Mouse (Mus musculus): Measurements from ENCODE around the gene Irx4. TPM values are rescaled to one million over a fixed set of nuclear protein-coding genes. Genes with fewer than 3 reads are reported as not detected.

Irx4 gene
- polyA plus RNA-seq, 1 experiment = 0.70 TPM

- 22% methylated on average over 29 of the region's 29 CpGs for WGBS
- TF ChIP-seq CTCF (IDR thresholded peaks at IDR 0.05; ENCODE audit: borderline replicate concordance, insufficient read depth, low read depth, low read length) = no peak
- no peak for TF ChIP-seq POLR2A (IDR thresholded peaks at IDR 0.05; ENCODE audit: borderline replicate concordance, insufficient read depth, low read length)
- H3K4me3 ChIP-seq (replicated peaks; ENCODE audit: insufficient read depth, low read depth, low read length) = no peak overlapping the region
Observed at GRCm38 (mm10) chr13:73264166-73264735, 4.0 kb downstream of the Irx4 start.

GRCm38 (mm10) chr13:73264831-73265230 lies 4.6 kb downstream of the Irx4 start:
- 51% methylated on average over 8 of the region's 8 CpGs for WGBS
- Histone ChIP-seq H3K27me3 (ENCODE audit: control insufficient read depth, insufficient read depth, low read length) (peaks cover 15% of the 10 kb centered on the region; the same call in 1 of the 2 replicates), H3K4me1 (ENCODE audit: control insufficient read depth, insufficient read depth, low read length) (peaks cover 3% of the 10 kb centered on the region; the same call in 1 of the 2 replicates)

More at GRCm38 (mm10) chr13:73264166-73264735, 4.0 kb downstream of the Irx4 start:
- no peak for DNase-seq
- H3K27ac ChIP-seq (ENCODE audit: insufficient read depth, low read length) = no peak overlapping the region
- peaks cover 15% of the 10 kb centered on the region; the same call in 1 of the 2 replicates for H3K27me3 ChIP-seq (ENCODE audit: control insufficient read depth, insufficient read depth, low read length)
- H3K4me1 ChIP-seq (ENCODE audit: control insufficient read depth, insufficient read depth, low read length) = peaks cover 3% of the 10 kb centered on the region; the same call in 1 of the 2 replicates

DNA sequence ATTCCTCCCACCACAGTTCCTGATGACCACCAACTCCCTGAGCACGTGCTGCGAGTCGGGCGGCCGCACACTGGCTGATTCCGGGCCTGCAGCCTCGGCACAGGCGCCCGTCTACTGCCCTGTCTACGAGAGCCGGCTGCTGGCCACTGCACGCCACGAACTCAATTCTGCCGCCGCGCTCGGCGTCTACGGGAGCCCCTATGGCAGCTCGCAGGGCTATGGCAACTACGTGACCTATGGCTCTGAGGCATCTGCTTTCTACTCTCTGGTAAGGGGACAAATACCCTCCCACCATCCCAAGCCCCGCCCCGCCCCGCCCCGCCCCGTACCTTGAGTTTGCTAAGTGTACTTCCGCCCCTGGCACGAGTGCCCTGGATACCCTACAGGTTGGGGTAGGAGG lies 5.2 kb downstream of the Irx4 start:
- TF ChIP-seq CTCF (IDR thresholded peaks at IDR 0.05; ENCODE audit: borderline replicate concordance, insufficient read depth, low read depth, low read length) = no peak
- TF ChIP-seq POLR2A (IDR thresholded peaks at IDR 0.05; ENCODE audit: borderline replicate concordance, insufficient read depth, low read length) = no peak
- Histone ChIP-seq H3K27me3 (ENCODE audit: control insufficient read depth, insufficient read depth, low read length) (peaks cover 14% of the 10 kb centered on the region; the same call in 1 of the 2 replicates), H3K4me1 (ENCODE audit: control insufficient read depth, insufficient read depth, low read length) (peaks cover 3% of the 10 kb centered on the region; the same call in 1 of the 2 replicates), H3K27ac (ENCODE audit: insufficient read depth, low read length) (no peak overlapping the region), H3K4me3 (replicated peaks; ENCODE audit: insufficient read depth, low read depth, low read length) (no peak overlapping the region)
- WGBS = 6% methylated on average over 28 of the region's 28 CpGs
- DNase-seq = no peak

More at GRCm38 (mm10) chr13:73264831-73265230, 4.6 kb downstream of the Irx4 start:
- no peak overlapping the region for H3K27ac ChIP-seq (ENCODE audit: insufficient read depth, low read length)
- no peak overlapping the region for H3K4me3 ChIP-seq (replicated peaks; ENCODE audit: insufficient read depth, low read depth, low read length)
- no peak for TF ChIP-seq CTCF (IDR thresholded peaks at IDR 0.05; ENCODE audit: borderline replicate concordance, insufficient read depth, low read depth, low read length)
- no peak for TF ChIP-seq POLR2A (IDR thresholded peaks at IDR 0.05; ENCODE audit: borderline replicate concordance, insufficient read depth, low read length)
- DNase-seq = no peak

DNA sequence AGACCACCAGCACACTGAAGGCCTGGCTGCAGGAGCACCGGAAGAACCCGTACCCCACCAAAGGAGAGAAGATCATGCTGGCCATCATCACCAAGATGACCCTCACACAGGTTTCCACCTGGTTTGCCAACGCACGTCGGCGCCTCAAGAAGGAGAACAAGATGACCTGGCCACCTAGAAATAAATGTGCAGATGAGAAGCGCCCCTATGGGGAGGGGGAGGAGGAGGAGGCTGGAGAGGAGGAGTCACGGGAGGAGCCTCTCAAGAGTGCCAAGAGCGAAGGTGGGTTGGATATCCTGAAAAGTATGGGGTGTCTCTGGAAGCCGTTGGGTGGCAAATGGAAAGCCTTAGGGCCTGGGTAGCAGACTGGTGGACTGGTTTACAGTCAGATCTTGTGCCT lies 7.3 kb downstream of the Irx4 start:
- Histone ChIP-seq H3K27ac (ENCODE audit: insufficient read depth, low read length) (no peak overlapping the region), H3K27me3 (ENCODE audit: control insufficient read depth, insufficient read depth, low read length) (peaks cover 9% of the 10 kb centered on the region; the same call in 1 of the 2 replicates), H3K4me1 (ENCODE audit: control insufficient read depth, insufficient read depth, low read length) (no peaks in the 10 kb centered on the region; the same call in 1 of the 2 replicates), H3K4me3 (replicated peaks; ENCODE audit: insufficient read depth, low read depth, low read length) (no peak overlapping the region)
- WGBS = 39% methylated on average over 10 of the region's 10 CpGs
- TF ChIP-seq POLR2A (IDR thresholded peaks at IDR 0.05; ENCODE audit: borderline replicate concordance, insufficient read depth, low read length) (no peak), CTCF (IDR thresholded peaks at IDR 0.05; ENCODE audit: borderline replicate concordance, insufficient read depth, low read depth, low read length) (no peak)
- no peak for DNase-seq

- 10% methylated on average over 20 of the region's 20 CpGs for WGBS
- TF ChIP-seq CTCF (IDR thresholded peaks at IDR 0.05; ENCODE audit: borderline replicate concordance, insufficient read depth, low read depth, low read length) = no peak
- no peak for TF ChIP-seq POLR2A (IDR thresholded peaks at IDR 0.05; ENCODE audit: borderline replicate concordance, insufficient read depth, low read length)
- H3K4me3 ChIP-seq (replicated peaks; ENCODE audit: insufficient read depth, low read depth, low read length) = no peak overlapping the region
Observed at GRCm38 (mm10) chr13:73268702-73269101, 8.4 kb downstream of the Irx4 start.

GRCm38 (mm10) chr13:73269251-73269650 lies 9.0 kb downstream of the Irx4 start:
- Histone ChIP-seq H3K27me3 (ENCODE audit: control insufficient read depth, insufficient read depth, low read length) (peaks cover 9% of the 10 kb centered on the region; the same call in 1 of the 2 replicates), H3K4me1 (ENCODE audit: control insufficient read depth, insufficient read depth, low read length) (no peaks in the 10 kb centered on the region; the same call in 1 of the 2 replicates), H3K4me3 (replicated peaks; ENCODE audit: insufficient read depth, low read depth, low read length) (no peak overlapping the region), H3K27ac (ENCODE audit: insufficient read depth, low read length) (no peak overlapping the region)
- no peak for DNase-seq
- 47% methylated on average over 15 of the region's 15 CpGs for WGBS
- TF ChIP-seq POLR2A (IDR thresholded peaks at IDR 0.05; ENCODE audit: borderline replicate concordance, insufficient read depth, low read length) (no peak), CTCF (IDR thresholded peaks at IDR 0.05; ENCODE audit: borderline replicate concordance, insufficient read depth, low read depth, low read length) (no peak)

More at GRCm38 (mm10) chr13:73268702-73269101, 8.4 kb downstream of the Irx4 start:
- H3K27ac ChIP-seq (ENCODE audit: insufficient read depth, low read length) = no peak overlapping the region
- no peaks in the 10 kb centered on the region; the same call in 1 of the 2 replicates for H3K4me1 ChIP-seq (ENCODE audit: control insufficient read depth, insufficient read depth, low read length)
- DNase-seq = no peak
- H3K27me3 ChIP-seq (ENCODE audit: control insufficient read depth, insufficient read depth, low read length) = peaks cover 9% of the 10 kb centered on the region; the same call in 1 of the 2 replicates

- no peak for DNase-seq
- H3K4me1 ChIP-seq (ENCODE audit: control insufficient read depth, insufficient read depth, low read length) = no peaks in the 10 kb centered on the region; the same call in 1 of the 2 replicates
- TF ChIP-seq CTCF (IDR thresholded peaks at IDR 0.05; ENCODE audit: borderline replicate concordance, insufficient read depth, low read depth, low read length) (no peak), POLR2A (IDR thresholded peaks at IDR 0.05; ENCODE audit: borderline replicate concordance, insufficient read depth, low read length) (no peak)
- 53% methylated on average over 3 of the region's 3 CpGs for WGBS
- H3K27me3 ChIP-seq (ENCODE audit: control insufficient read depth, insufficient read depth, low read length) = peaks cover 9% of the 10 kb centered on the region; the same call in 1 of the 2 replicates
- H3K4me3 ChIP-seq (replicated peaks; ENCODE audit: insufficient read depth, low read depth, low read length) = no peak overlapping the region
- H3K27ac ChIP-seq (ENCODE audit: insufficient read depth, low read length) = no peak overlapping the region
Observed at GRCm38 (mm10) chr13:73269891-73270290, 9.6 kb downstream of the Irx4 start.
